Mouse (Mus musculus) myocyte (in vitro differentiated cells): ENCODE results near the gene Rragd. TPM values are rescaled to one million over a fixed set of nuclear protein-coding genes. Genes with fewer than 3 reads are reported as not detected.

Experiments used
- H3K27me3 ChIP-seq: one replicate; pipeline ENCODE4 v1.6.1; 2011; ENCODE audit not compliant: control insufficient read depth, insufficient read depth, insufficient read length
- H3K36me3 ChIP-seq: one replicate; pipeline ENCODE4 v1.6.1; 2011; ENCODE audit not compliant: control insufficient read depth, insufficient read depth
- H3K4me2 ChIP-seq: one replicate; pipeline ENCODE4 v1.6.1; 2011; ENCODE audit warnings: low read depth, control low read depth
- H3K4me3 ChIP-seq: one replicate; pipeline ENCODE4 v1.5.1; 2011; ENCODE audit warnings: mild to moderate bottlenecking, control low read depth, moderate library complexity
- H3K79me2 ChIP-seq: one replicate; pipeline ENCODE4 v1.6.1; 2011; ENCODE audit not compliant: control insufficient read depth, insufficient read depth
- H3ac ChIP-seq: one replicate; pipeline ENCODE4 v1.6.1; 2011; ENCODE audit not compliant: control insufficient read depth, insufficient read length
- CEBPB ChIP-seq: IDR thresholded peaks from 2 replicates; pipeline ENCODE4 v1.6.1; 2011; ENCODE audit warnings: mild to moderate bottlenecking, moderate library complexity; ENCODE audit not compliant: poor library complexity, insufficient read depth, severe bottlenecking
- E2F4 ChIP-seq: IDR thresholded peaks from one replicate; pipeline ENCODE4 v1.6.1; 2011; ENCODE audit warnings: mild to moderate bottlenecking, control low read depth, moderate library complexity; ENCODE audit not compliant: insufficient read depth
- MAX ChIP-seq: IDR thresholded peaks from one replicate; pipeline ENCODE4 v1.6.1; 2011; ENCODE audit warnings: low read depth, mild to moderate bottlenecking, control low read depth
- MYOD1 ChIP-seq, 3 experiments: IDR thresholded peaks; one replicate each; pipeline ENCODE4 v1.6.1; 2011; ENCODE audit warnings: control low read depth in 2 of 3, low read depth in 2 of 3, mild to moderate bottlenecking in 2 of 3, moderate library complexity in 1 of 3; ENCODE audit not compliant: insufficient read length in 2 of 3, control insufficient read depth in 1 of 3
- MYOG ChIP-seq, 3 experiments: IDR thresholded peaks; one replicate each; pipeline ENCODE4 v1.6.1; 2011; ENCODE audit warnings: control low read depth in 2 of 3, low read depth in 2 of 3, mild to moderate bottlenecking in 2 of 3; ENCODE audit not compliant: insufficient read length in 2 of 3, control insufficient read depth in 1 of 3, insufficient read depth in 1 of 3
- POLR2A ChIP-seq: IDR thresholded peaks from one replicate; pipeline ENCODE4 v1.6.1; 2011; ENCODE audit warnings: low read depth, mild to moderate bottlenecking, control low read depth, moderate library complexity; ENCODE audit not compliant: insufficient read length
- POLR2AphosphoS2 ChIP-seq: IDR thresholded peaks from one replicate; pipeline ENCODE4 v1.6.1; 2011; ENCODE audit warnings: low read depth, control low read depth; ENCODE audit not compliant: insufficient read length
- REST ChIP-seq: IDR thresholded peaks from one replicate; pipeline ENCODE4 v1.6.1; 2011; ENCODE audit warnings: mild to moderate bottlenecking, control low read depth, moderate library complexity; ENCODE audit not compliant: insufficient read depth, insufficient read length
- SRF ChIP-seq: IDR thresholded peaks from one replicate; pipeline ENCODE4 v1.6.1; 2011; ENCODE audit warnings: low read depth; ENCODE audit not compliant: control insufficient read depth, insufficient read length
- TCF12 ChIP-seq: IDR thresholded peaks from one replicate; pipeline ENCODE4 v1.6.1; 2011; ENCODE audit warnings: mild to moderate bottlenecking, control low read depth; ENCODE audit not compliant: poor library complexity, insufficient read depth, severe bottlenecking
- TCF3 ChIP-seq: IDR thresholded peaks from one replicate; pipeline ENCODE4 v1.6.1; 2011; ENCODE audit warnings: low read depth, control low read depth; ENCODE audit not compliant: insufficient read length
- USF1 ChIP-seq: IDR thresholded peaks from one replicate; pipeline ENCODE4 v1.6.1; 2011; ENCODE audit warnings: low read depth, mild to moderate bottlenecking, control low read depth, moderate library complexity
- polyA plus RNA-seq: library from polyadenylated mRNA; unstranded; fragments of >200 nt; fragmentation: generic; extraction: Trizol; gene quantifications from one replicate; pipeline ENCODE4 v1.2.1, GENCODE M21; 2012; ENCODE audit warnings: missing spikeins

Gene Rragd
- polyA plus RNA-seq, 1 experiment = 7.9 TPM

- H3K4me2 ChIP-seq = no peak overlapping the region
- H3K79me2 ChIP-seq = no peaks in the 10 kb centered on the region
- no peak overlapping the region for H3ac ChIP-seq
- H3K4me3 ChIP-seq = no peak overlapping the region
- TF ChIP-seq MAX (no peak), SRF (no peak), MYOD1 (IDR thresholded peaks at IDR 0.05; ENCODE audit: control insufficient read depth in 1 of 3, insufficient read length in 2 of 3, low read depth in 2 of 3) (no peak), USF1 (no peak), POLR2AphosphoS2 (no peak), REST (no peak), POLR2A (no peak), TCF3 (no peak), MYOG (IDR thresholded peaks at IDR 0.05; ENCODE audit: control insufficient read depth in 1 of 3, insufficient read depth in 1 of 3, insufficient read length in 2 of 3, low read depth in 2 of 3) (no peak), E2F4 (no peak), TCF12 (no peak), CEBPB (no peak)
- H3K36me3 ChIP-seq = peaks cover 43% of the 10 kb centered on the region
- H3K27me3 ChIP-seq = no peaks in the 10 kb centered on the region
These were observed 66.8 kb downstream of the Rragd start for GRCm38 (mm10) chr4:33049601-33050000.

- Histone ChIP-seq H3K27me3 (no peaks in the 10 kb centered on the region), H3K79me2 (no peaks in the 10 kb centered on the region), H3K4me3 (no peak overlapping the region), H3K36me3 (peaks cover 28% of the 10 kb centered on the region), H3ac (no peak overlapping the region), H3K4me2 (no peak overlapping the region)
- TF ChIP-seq MAX (no peak), MYOG (IDR thresholded peaks at IDR 0.05; ENCODE audit: control insufficient read depth in 1 of 3, insufficient read depth in 1 of 3, insufficient read length in 2 of 3, low read depth in 2 of 3) (no peak), MYOD1 (IDR thresholded peaks at IDR 0.05; ENCODE audit: control insufficient read depth in 1 of 3, insufficient read length in 2 of 3, low read depth in 2 of 3) (no peak), TCF3 (no peak), TCF12 (no peak), POLR2A (no peak), USF1 (no peak), CEBPB (no peak), SRF (no peak), E2F4 (no peak), POLR2AphosphoS2 (no peak), REST (no peak)
These were observed 69.2 kb downstream of the Rragd start for GRCm38 (mm10) chr4:33052055-33052454.

GRCm38 (mm10) chr4:33052650-33053049 is 69.8 kb downstream of the Rragd start:
- Histone ChIP-seq H3K36me3 (peaks cover 26% of the 10 kb centered on the region), H3K27me3 (no peaks in the 10 kb centered on the region), H3K4me3 (no peak overlapping the region), H3K79me2 (no peaks in the 10 kb centered on the region), H3ac (no peak overlapping the region), H3K4me2 (no peak overlapping the region)
- no peak for TF ChIP-seq MYOG (IDR thresholded peaks at IDR 0.05; ENCODE audit: control insufficient read depth in 1 of 3, insufficient read depth in 1 of 3, insufficient read length in 2 of 3, low read depth in 2 of 3)
- no peak for TF ChIP-seq TCF12
- no peak for TF ChIP-seq MYOD1 (IDR thresholded peaks at IDR 0.05; ENCODE audit: control insufficient read depth in 1 of 3, insufficient read length in 2 of 3, low read depth in 2 of 3)
- TF ChIP-seq E2F4 = no peak
- TF ChIP-seq REST = no peak
- TF ChIP-seq POLR2A = no peak
- TF ChIP-seq TCF3 = no peak
- no peak for TF ChIP-seq USF1
- no peak for TF ChIP-seq MAX
- TF ChIP-seq SRF = no peak
- no peak for TF ChIP-seq CEBPB
- no peak for TF ChIP-seq POLR2AphosphoS2

GRCm38 (mm10) chr4:33054426-33054825 is 71.6 kb downstream of the Rragd start:
- TF ChIP-seq CEBPB (no peak), TCF3 (no peak), MYOD1 (IDR thresholded peaks at IDR 0.05; ENCODE audit: control insufficient read depth in 1 of 3, insufficient read length in 2 of 3, low read depth in 2 of 3) (no peak), POLR2A (no peak), MYOG (IDR thresholded peaks at IDR 0.05; ENCODE audit: control insufficient read depth in 1 of 3, insufficient read depth in 1 of 3, insufficient read length in 2 of 3, low read depth in 2 of 3) (no peak), MAX (no peak), SRF (no peak), TCF12 (no peak), E2F4 (no peak), USF1 (no peak), REST (no peak), POLR2AphosphoS2 (no peak)
- Histone ChIP-seq H3K4me2 (no peak overlapping the region), H3K4me3 (no peak overlapping the region), H3K36me3 (peaks cover 11% of the 10 kb centered on the region), H3ac (no peak overlapping the region), H3K79me2 (no peaks in the 10 kb centered on the region), H3K27me3 (no peaks in the 10 kb centered on the region)
